Mouse (Mus musculus) heart, adult 8-10 months (tissue): ENCODE results near the gene Cwc25. TPM values are rescaled to one million over a fixed set of nuclear protein-coding genes. Genes with fewer than 3 reads are reported as not detected.
A peak's percentile ranks its signal among the peaks of the same experiment; 100 is the strongest.
"Not testable (repeated sequence)": the region's sequence is repeated elsewhere in the genome, so short reads cannot be mapped to it uniquely, and the experiment has no call there.

Experiments
- DNase-seq: peaks from one replicate; pipeline ENCODE4 v3.0.0; 2022; ENCODE audit warnings: low spot score
- total RNA-seq, 4 experiments: library from RNA; stranded (reverse); gene quantifications; 2 replicates each; pipeline ENCODE4 v1.2.4; 2022

The Cwc25 gene
- total RNA-seq, 4 experiments from 2014 or later = 6.1 to 7.1 (median 6.3) TPM

DNA sequence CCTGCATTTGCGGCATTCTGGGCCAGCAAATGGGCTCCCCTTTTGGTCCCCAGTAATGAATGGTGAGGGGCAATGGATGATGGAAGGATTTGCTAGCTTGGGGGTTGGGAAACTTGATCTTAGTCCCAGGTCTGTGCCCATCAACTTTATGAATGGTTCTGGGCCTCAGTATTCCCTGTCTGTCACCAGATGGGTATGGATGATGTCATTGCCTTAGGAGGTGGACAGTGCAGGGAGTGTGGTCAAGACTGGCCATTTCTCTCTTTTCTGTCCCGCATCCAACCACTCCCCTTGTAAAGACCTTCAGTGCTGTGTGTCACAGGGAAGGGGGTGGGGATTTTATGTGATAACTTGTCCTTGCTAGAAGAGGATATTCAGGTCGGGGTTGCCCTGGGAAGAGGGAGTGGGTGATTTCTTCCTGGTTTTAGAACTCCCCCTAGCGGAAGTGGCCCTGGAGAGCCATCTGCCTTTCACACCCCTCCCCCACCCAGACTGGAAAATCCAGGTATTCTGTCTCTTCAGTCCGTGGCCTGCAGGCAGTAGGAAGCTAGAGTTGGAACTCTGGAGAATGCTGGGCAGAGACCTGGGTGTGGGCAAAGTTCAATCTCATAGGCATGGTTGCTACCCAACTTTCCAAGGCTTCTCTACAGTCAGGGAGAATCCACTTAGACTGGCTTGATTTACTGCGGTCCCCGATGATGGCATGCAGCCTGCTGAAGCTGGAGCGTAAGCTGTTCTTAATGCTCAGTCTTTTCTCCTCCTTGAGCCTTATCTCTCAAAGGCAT lies 35.2 kb upstream of the Cwc25 start:
- DNase-seq = no peak

GRCm38 (mm10) chr11:97800691-97801408 lies 34.5 kb upstream of the Cwc25 start:
- no peak for DNase-seq

DNA sequence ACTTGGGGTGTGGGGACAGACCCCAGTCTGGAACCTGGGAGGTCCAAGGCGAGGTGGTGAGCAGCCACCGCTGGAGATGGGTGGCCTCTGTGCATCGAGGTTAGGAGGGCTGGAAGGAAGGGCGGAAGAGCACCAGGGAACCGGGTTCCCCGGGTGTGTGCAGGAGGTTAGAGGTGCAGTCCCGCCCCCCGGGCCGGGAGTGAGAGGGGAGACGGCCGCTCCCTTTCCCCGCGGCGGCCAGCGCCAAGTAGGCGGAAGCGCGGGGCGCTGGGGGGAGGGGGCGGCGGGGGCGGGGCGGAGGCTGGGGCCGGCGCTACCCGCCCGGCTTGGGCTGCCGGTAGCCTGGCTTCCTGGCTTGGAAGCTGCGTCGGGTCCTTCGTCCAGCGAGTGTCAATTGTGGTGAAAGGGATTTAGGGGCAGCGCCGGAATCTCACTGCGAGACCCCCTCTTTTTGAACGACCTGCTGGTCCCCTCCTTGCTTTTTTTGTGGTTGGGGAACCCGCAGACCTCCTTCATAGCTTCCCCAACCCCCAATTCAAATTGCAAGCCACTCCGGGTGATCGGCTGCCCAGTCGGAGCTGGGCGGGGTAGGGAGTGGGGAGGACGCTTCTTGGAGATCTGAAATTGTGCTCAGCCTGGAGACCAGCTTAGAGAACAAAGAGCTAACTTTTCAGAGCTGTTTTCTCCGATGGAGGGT lies 33.8 kb upstream of the Cwc25 start:
- DNase-seq = no peak

DNA sequence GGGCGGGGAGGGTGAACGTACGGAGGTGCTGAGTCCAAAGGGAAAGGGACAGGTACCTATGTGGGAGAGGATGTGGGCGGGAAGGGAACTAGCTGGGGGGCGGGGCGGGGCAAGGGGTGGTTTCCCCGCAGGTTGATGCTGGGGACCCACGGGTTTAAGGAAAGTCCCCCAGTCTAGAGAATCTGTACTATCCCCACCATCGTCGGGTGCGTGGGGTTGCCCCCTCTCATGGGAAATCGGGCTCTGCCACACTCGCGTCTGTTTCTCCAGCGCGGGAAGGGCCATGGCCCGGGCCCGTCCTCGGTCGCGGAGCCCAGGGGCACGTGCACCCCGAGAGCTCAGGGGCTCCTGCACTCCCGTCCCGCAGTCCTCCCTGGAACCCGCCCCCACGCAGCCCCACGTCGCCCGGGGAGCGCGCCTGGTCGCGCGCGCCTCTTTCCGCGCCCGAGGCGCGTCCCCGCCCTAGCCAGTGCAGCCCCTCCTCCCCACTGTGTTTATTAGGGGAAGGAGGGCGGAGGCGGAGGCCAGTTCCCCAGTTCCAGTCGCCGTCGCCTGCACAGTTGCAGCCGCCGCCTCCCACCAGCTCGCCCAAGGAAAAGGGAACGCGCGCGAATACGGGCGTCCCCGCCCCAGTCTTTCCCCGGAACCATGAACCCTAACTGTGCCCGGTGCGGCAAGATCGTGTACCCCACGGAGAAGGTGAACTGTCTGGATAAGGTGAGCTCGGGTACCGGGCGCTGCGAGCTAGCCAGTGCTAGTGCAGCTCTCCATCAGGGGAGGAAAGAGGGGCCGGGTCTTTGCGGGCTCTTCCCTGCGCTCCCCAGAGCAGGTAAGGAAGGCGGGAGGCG lies 33.0 kb upstream of the Cwc25 start:
- peak; percentile 89 for DNase-seq

DNA sequence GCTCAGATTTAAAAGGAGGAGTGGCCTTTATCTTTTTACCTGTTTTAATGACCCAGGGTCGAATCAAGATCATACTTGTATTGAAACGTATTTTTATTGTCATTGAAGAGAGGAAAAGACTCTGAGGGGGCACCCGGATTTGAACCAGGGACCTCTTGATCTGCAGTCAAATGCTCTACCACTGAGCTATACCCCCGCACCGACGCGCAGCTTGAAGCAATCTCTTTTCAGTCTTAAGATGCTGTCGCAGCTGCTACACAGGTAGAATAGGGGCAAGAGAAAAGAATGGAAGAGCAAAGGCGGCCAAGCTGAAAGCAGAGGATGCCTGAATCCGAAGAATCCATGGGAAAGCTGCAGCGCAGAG lies 32.4 kb upstream of the Cwc25 start, which contains the start of gene Lasp1:
Gene Lasp1, plus strand, starts transcription at position 219 of the 364 bp plus-strand sequence.
- DNase-seq = peak; percentile 90

- no peak for DNase-seq
Measured at GRCm38 (mm10) chr11:97798083-97798435, 31.7 kb upstream of the Cwc25 start.

DNA sequence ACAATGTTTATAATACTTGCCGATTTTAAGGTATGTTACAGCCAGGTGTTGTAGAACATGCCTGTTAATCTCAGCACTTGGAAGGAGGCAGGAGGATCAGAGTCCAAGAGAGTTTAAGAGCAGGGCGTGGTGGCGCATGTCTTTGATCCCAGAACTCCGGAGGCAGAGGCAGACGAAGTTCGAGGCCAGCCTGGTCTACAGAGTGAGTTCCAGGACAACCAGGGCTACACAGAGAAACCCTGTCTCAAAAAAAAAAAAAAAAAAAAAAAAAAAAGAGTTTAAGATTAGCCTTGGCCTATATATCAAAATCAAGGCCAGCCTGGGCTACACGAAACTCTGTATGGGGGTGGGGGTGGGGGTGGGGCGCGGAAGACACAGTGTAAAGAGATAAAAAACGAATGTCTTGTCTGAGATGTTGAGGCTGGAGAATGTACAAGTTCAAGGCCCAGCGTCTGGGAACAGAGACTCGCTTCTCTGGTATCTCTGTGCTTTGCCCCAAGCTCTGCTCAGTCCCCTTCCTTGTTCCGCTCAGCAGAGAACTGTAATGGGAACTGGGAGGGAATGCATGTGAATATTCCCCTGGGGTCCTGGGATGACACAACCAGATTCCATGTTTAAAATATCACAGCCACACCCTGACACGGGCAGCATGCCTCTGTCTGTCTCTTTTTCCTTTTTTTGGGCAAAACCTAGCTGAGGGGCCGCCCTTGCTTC lies 31.2 kb upstream of the Cwc25 start:
- no peak for DNase-seq

DNA sequence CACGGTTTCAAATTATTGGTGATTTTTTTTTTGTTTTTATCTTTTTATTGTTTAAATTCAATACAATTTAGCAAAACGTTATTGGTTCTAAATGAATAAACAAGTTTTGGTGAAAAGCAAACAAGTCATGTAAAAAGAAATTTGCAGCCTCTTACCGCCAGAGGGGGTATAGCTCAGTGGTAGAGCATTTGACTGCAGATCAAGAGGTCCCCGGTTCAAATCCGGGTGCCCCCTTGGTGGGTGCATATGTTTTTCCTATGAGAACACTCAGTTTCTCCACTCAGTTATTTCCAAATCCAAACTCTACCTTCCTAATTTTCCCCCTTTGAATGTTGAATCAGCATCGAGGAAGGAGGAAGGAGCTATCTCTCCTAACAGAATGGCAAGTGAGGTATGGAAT lies 30.6 kb upstream of the Cwc25 start:
- DNase-seq = peak; percentile 85

GRCm38 (mm10) chr11:97793165-97793564 lies 26.8 kb upstream of the Cwc25 start:
- peak; percentile 78 for DNase-seq

GRCm38 (mm10) chr11:97790778-97791438 lies 24.6 kb upstream of the Cwc25 start:
- DNase-seq = not testable (repeated sequence)

DNA sequence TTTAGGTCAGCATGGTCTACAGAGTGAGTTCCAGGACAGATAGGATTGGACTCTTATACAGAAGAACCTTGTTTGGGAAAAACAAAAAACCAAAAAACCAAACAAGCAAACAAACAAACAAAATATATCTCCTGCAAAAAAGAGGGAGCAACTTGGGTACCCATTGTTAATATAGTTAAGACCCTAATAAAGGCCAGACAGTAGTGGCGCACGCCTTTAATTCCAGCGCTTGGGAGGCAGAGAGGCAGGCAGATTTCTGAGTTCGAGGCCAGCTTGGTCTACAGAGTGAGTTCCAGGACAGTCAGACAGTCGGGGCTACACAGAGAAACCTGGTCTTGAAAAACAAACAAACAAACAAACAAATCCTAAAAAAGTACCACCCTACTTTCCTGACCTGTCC lies 23.4 kb upstream of the Cwc25 start:
- DNase-seq = no peak

DNA sequence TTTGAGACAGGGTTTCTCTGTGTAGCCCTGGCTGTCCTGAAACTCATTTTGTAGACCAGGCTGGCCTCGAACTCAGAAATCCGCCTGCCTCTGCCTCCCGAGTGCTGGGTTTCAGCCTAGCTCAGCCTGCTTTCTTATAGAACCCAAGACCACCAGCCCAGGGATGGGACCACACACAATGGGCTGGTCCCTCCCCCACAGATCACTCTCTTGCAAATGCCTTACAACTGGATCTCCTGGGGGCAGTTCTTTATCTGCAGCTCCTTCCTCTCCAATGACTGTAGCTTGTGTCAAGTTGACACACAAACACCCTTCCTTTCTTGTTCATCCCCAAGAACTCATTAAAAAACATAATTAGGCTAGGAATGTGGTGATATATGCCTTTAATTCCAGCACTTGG lies 21.6 kb upstream of the Cwc25 start:
- DNase-seq = no peak

- DNase-seq = no peak
Measured at GRCm38 (mm10) chr11:97782564-97782895, 16.2 kb upstream of the Cwc25 start.

GRCm38 (mm10) chr11:97781832-97782563 lies 15.6 kb upstream of the Cwc25 start, which contains the start of gene Rpl23:
Gene Rpl23, minus strand, starts transcription at chr11:97782437.
- peak; percentile 99 for DNase-seq

- no peak for DNase-seq
Measured at GRCm38 (mm10) chr11:97781478-97781831, 15.1 kb upstream of the Cwc25 start.

DNA sequence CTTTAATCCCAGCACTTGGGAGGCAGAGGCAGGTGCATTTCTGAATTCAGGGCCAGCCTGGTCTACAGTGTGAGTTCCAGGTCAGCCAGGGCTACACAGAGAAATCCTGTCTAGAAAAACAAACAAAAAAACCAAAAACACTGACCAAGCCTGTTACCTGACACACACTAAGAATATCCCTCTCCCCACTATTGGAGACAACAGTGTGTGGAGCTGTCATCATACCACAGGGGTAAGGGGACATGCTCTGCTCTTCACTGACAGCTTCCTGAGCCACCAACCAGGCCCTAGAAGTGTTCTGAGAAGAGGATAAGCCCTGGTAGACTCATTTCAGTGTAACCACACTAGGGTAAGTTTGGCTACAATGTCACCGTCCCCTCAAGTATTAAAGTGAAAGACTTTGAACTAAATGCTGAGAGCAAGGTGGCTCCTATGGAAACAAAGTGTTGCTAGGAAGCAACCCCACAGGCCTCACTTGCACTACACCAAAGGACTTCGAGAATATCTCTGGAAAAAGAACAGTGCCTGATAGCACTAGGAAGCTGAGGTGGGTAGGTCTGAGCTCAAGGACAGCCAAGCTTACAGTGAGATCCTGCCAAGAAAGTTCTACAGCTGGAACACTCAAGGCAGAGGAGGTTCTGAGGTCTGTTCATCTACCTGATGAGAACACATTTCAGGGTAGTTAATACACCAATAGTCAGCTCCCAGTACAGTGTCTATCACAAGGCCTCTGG lies 13.8 kb upstream of the Cwc25 start:
- no peak for DNase-seq

DNA sequence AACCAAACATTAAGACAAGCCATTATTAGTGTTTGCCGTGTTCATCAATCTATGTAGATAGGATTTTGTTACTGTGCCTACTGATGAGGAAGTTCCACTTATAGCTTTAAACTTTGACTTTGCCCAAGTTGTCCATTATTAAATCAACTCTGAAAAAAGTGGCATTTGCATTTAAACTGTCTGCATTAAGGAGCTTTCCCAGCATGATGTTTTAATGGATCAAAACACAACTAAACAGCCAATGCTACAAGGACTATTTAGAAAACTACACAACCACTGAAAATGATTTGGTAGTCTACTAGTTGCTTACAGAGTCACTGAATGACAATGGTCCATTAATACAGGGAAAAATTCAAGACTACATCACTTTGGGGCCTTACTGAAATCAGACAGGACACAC lies 12.6 kb upstream of the Cwc25 start:
- no peak for DNase-seq

DNA sequence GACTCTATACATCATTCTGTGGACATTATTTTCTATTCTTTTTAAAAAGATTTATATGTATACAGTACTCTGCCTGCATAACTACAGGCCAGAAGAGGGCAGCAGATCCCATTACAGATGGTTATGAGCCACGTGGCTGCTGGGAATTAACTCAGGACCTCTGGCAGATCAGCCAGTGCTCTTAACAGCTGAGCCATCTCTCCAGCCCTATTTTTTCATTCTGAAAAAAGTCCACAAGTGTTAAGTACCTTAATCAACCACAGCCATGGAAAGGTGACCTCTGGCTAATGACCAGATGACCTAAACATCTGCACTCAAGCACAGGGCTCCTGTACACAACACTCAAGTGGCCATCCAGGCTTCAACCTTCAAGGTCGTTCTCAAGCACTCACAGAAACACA lies 10.8 kb upstream of the Cwc25 start:
- DNase-seq = no peak

- DNase-seq = no peak
Measured at GRCm38 (mm10) chr11:97776497-97777128, 10.3 kb upstream of the Cwc25 start.
